Mouse (Mus musculus): ENCODE measurements around the gene Rasa2. TPM values are rescaled to one million over a fixed set of nuclear protein-coding genes. Genes with fewer than 3 reads are reported as not detected.
"Not testable (repeated sequence)": the region's sequence is repeated elsewhere in the genome, so short reads cannot be mapped to it uniquely, and the experiment has no call there.

Rasa2 gene
- 100 to 1,000 TPM in 3 of 26 experiments, 10 to 100 TPM in 23; 15.3 to 261 (median 28.7) TPM for total RNA-seq (2018; cell fraction: chromatin; rRNA removed)
- total RNA-seq (2018; cell fraction: cytosol; rRNA removed): 10 to 100 TPM in 4 of 26 experiments, 1 to 10 TPM in 22; 4.4 to 32.6 (median 5.8) TPM
- total RNA-seq (2018; cell fraction: nucleus; rRNA removed): 100 to 1,000 TPM in 2 of 26 experiments, 10 to 100 TPM in 23, 1 to 10 TPM in 1; 9.8 to 158 (median 18.3) TPM
- polyA plus RNA-seq (2018): 2.4 to 6.2 TPM (median 3.1 TPM) in 3 replicates

DNA sequence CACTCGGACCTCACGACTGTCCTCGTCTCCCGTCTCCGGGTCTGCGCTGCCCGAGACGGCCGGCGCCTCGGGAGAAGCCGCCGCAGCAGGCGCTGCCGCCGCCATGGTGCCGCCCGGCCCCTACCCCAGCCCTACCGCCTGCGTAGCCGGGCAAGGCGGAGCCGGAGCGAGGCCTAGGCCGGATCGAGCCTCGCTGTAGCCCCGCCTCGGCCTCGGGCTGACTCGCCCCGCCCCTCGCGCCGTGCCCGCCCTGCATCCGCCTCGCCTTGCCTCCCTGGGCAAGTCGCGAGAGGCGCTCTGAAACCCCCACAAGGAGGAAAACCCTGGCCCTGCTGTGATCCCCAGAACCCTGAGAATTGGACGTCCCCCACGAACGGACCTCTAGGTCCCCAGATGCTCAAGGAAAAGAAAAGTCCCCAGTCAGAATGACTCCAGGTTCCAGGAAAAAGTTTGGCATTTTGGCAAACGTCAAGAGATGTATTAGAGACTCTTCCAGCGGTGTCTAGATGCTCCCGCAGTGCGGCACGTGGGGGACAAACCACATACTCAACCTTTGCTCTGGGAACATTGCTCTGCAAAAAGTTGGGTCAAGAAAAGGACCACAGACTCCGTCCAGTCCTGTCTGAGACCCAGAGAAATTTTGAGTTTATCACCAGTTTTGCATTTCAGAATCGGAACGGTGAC is at the start of gene Rasa2:
Rasa2 (minus strand) TSS at position 229 of the 684 bp plus-strand sequence.
- Histone ChIP-seq H3K79me2 (ENCODE audit: inconsistent target) (peaks cover 40% of the 10 kb centered on the region), H3K4me3 (ENCODE audit: inconsistent target) (peak within 1 kb of the TSS; percentile 31), H3K36me3 (ENCODE audit: inconsistent target) (no peaks in the 10 kb centered on the region), H3K27ac (no peak within 1 kb of the TSS)
- WGBS (ENCODE audit: missing documents): 5% methylated on average over 51 of the region's 52 CpGs

DNA sequence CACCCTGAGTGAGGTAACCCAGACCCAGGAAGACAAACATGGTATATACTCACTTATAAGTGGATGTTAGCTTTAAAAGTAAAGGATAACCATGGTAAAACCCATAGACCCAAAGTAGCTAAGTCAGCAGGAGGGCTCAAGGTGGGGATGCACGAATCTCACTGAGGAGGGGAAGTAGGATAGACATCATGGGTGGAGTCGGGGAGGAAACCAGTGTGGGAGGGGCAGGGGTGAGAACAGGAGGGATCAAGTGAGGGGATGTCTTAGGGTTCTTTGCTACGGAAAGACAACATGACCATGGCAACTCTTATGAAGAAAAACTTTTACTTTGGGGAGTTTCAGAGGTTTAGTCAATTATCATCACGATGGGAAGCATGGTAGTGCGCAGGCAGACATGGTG is 47.2 kb upstream of the Rasa2 start:
- Histone ChIP-seq H3K27ac (no peak overlapping the region), H3K36me3 (ENCODE audit: inconsistent target) (no peaks in the 10 kb centered on the region), H3K79me2 (ENCODE audit: inconsistent target) (no peaks in the 10 kb centered on the region), H3K4me3 (ENCODE audit: inconsistent target) (no peak overlapping the region)
- 68% methylated on average over 5 of the region's 5 CpGs for WGBS (ENCODE audit: missing documents)

DNA sequence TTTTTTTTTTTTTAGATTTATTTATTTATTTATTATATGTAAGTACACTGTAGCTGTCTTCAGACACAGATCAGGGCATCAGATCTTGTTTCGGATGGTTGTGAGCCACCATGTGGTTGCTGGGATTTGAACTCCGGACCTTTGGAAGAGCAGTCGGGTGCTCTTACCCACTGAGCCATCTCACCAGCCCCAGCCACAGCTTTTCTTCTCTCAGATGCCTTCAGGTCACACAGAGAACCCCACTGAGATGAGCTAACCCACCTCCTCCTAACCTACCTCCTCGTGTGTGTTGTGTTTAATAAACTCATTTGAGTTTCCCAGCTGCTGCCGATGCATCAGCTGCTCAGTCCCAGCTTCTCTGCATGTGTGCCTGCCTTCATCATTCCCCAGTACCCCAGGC is 46.3 kb upstream of the Rasa2 start:
- not testable (repeated sequence) for H3K4me3 ChIP-seq (ENCODE audit: inconsistent target); H3K79me2 ChIP-seq (ENCODE audit: inconsistent target); H3K36me3 ChIP-seq (ENCODE audit: inconsistent target); H3K27ac ChIP-seq
- 87% methylated on average over 3 of the region's 5 CpGs for WGBS (ENCODE audit: missing documents)

DNA sequence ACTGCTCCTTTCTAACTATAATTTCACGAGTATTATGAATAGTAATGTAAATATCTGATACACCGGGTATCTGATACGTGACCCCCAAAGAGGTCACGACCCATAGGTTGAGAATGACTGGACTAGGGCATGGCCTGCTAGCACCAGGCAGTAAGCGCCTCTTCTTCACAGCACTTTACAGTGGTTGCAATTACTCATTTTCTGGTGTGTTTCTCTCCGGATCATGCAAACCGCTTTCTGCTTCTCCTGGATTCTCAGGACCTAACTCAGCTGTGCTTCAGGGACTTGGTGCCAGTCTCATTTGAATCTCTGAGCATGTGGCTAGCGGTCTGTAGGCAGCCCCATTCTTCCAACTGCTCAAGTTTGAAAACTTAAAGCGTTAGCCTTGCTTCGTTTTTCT is 45.3 kb upstream of the Rasa2 start:
- Histone ChIP-seq H3K4me3 (ENCODE audit: inconsistent target) (no peak overlapping the region), H3K79me2 (ENCODE audit: inconsistent target) (no peaks in the 10 kb centered on the region), H3K27ac (no peak overlapping the region), H3K36me3 (ENCODE audit: inconsistent target) (no peaks in the 10 kb centered on the region)
- WGBS (ENCODE audit: missing documents): 99% methylated on average over 10 of the region's 10 CpGs

DNA sequence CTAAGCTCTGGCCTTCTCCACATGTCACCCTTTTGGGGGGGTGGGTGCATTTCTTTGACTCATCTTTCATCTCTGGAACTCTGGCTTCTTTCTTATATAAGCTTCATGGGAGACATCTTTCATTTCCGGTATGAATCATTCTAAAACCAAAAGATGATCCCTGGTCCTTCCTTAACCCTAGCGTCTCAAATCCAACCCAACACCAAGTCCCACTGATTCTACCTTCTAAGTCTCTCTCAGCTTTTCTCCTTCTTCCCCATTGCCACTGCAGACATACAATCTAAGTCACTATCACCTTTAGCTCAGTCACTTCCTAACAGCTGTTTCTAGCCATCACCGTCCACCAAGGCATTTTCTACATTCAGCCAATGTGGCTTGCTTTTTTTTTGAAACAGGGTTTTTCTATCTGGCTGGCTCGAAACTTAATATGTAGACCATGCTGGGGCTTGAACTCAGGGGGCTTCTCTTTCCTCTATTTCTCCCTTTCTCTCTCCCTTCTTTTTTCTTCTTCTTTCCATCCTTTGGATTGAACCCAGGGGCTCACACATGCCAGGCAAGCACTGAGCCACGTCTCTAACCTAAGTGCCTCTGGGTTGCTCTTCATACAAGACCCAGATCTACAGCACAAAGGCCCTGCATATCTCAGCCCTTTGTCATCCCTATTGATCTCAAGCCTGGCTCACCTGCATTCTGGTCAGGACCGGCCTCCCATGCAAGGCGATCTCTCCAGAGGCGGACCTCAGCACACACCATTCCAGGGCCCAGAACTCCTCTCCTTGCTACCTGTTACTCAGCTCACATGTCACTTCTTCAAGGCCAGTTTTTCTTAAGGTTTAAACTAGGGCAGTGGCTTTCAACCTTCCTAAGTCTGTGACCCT is 44.6 kb upstream of the Rasa2 start:
- 85% methylated on average over 8 of the region's 8 CpGs for WGBS (ENCODE audit: missing documents)
- Histone ChIP-seq H3K27ac (no peak overlapping the region), H3K79me2 (ENCODE audit: inconsistent target) (no peaks in the 10 kb centered on the region), H3K4me3 (ENCODE audit: inconsistent target) (no peak overlapping the region), H3K36me3 (ENCODE audit: inconsistent target) (no peaks in the 10 kb centered on the region)

DNA sequence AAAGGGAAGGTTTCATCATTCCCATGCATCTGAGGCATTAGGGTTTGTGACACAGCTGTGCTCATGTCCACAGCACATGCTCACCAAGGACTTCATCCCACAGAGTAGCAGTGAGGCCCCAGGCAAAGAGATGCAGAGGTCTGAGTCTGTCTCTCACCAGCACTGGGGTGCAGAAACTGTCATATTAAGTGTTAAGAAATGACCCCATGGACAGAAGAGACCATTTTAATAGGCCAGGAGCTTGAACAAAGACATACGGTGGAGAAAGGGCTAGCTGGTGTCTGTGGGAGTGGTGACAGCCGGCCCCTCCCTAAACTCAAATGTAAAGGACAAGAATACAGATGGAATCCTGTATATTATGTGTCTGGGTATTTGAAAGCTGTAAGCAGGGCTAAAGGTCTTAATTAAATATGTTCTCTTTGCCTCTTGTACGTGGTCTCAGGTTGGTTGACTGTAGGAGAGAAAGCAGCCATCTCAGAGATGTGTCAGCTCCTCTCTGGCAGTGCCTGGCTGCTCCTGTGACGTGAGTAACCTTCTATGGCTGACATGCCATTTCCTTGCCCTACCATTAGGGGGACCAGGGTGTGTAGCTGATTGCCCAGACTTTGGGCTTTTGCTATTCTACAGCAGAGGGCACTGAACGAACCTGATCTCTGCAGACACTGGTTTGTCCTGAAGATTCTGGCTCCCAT is 43.8 kb upstream of the Rasa2 start:
- Histone ChIP-seq H3K4me3 (ENCODE audit: inconsistent target) (no peak overlapping the region), H3K27ac (no peak overlapping the region), H3K79me2 (ENCODE audit: inconsistent target) (no peaks in the 10 kb centered on the region), H3K36me3 (ENCODE audit: inconsistent target) (no peaks in the 10 kb centered on the region)
- 34% methylated on average over 5 of the region's 5 CpGs for WGBS (ENCODE audit: missing documents)

DNA sequence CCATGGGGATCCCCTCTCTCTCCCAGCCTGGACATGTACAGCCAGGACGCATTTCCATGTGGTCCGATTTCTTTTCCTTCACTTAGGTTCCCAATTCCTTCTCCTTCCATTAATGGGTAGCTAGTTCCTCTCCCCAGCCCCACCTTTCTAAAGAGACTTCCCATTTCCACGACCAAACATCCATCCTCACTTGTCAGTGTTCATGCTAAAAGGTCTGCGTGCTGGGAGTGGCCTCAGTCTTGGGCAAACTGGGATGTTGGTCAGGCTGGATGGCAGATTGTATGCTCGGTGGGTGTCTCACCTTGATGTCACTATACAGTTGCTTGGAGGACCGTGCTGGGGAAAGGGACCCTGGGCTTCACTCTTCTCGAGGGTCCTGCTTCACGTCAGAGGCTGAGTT is 42.9 kb upstream of the Rasa2 start:
- no peaks in the 10 kb centered on the region for H3K36me3 ChIP-seq (ENCODE audit: inconsistent target)
- no peak overlapping the region for H3K27ac ChIP-seq
- 83% methylated on average over 8 of the region's 8 CpGs for WGBS (ENCODE audit: missing documents)
- H3K4me3 ChIP-seq (ENCODE audit: inconsistent target): no peak overlapping the region
- H3K79me2 ChIP-seq (ENCODE audit: inconsistent target): no peaks in the 10 kb centered on the region

DNA sequence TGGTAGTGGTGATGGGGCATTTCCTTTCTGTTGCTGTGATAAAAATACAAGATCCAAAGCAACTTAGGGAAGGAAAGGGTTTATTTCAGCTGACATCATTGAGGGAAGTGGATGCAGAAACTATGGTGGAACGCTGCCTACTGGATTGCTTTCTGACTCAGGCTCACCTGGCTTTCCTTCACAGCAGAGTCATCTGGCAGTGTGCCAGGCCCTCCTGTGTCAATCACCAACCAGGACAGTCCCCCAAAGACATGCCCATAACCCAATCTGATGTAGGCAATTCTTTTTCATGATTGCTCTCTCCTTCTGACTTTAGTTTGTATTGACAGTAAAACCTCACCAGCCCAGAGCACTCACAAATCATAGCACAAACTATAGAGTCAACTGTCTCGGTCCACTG is 41.0 kb upstream of the Rasa2 start:
- Histone ChIP-seq H3K79me2 (ENCODE audit: inconsistent target) (no peaks in the 10 kb centered on the region), H3K36me3 (ENCODE audit: inconsistent target) (no peaks in the 10 kb centered on the region), H3K27ac (no peak overlapping the region), H3K4me3 (ENCODE audit: inconsistent target) (no peak overlapping the region)
- 91% methylated on average over 2 of the region's 2 CpGs for WGBS (ENCODE audit: missing documents)

DNA sequence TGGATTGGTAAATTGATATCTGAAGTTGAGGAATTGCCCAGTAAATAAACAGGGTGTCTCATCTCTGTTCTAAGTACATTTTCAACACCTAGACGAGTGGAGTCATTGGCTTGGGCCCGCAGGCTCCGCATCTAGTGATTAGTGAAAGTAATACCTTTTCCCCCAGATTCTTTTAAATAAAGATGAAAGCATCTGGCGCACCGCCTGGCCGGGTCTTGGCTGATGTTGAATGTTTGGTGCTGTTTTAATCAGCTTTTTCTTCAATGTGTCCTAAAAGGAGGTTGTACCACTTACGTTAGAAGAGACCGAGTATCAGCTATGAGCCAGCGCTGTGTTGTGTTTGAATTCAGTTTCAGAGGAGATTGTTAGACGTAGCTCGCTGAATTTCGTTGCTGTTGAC is 39.8 kb upstream of the Rasa2 start:
- H3K79me2 ChIP-seq (ENCODE audit: inconsistent target): no peaks in the 10 kb centered on the region
- H3K36me3 ChIP-seq (ENCODE audit: inconsistent target): no peaks in the 10 kb centered on the region
- WGBS (ENCODE audit: missing documents): 93% methylated on average over 12 of the region's 12 CpGs
- no peak overlapping the region for H3K27ac ChIP-seq
- H3K4me3 ChIP-seq (ENCODE audit: inconsistent target): no peak overlapping the region

DNA sequence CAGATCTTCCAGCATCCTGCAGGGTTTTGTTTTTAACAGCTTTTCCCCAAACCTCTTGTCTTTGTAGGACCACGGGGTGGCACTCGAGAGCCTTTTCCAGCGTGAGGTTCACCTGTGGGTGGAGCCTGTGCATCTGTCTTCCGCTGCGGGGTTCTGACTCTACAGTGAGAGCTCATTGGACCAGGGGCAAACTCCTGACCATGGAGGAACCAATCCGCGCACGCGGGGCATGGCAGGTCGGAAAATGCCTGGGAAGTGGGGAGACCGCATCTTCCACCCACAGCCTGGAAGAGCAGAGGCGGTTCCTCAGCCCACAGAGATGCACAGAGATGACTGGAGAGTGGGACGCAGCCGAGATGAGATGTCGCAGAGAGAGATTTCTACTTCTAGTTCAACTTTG is 38.5 kb upstream of the Rasa2 start:
- H3K36me3 ChIP-seq (ENCODE audit: inconsistent target): no peaks in the 10 kb centered on the region
- peak overlapping the region; percentile 13; the same call in 1 of the 2 replicates for H3K4me3 ChIP-seq (ENCODE audit: inconsistent target)
- WGBS (ENCODE audit: missing documents): 2% methylated on average over 15 of the region's 15 CpGs
- H3K79me2 ChIP-seq (ENCODE audit: inconsistent target): no peaks in the 10 kb centered on the region
- peak overlapping the region; percentile 31; the same call in 1 of the 2 replicates for H3K27ac ChIP-seq

DNA sequence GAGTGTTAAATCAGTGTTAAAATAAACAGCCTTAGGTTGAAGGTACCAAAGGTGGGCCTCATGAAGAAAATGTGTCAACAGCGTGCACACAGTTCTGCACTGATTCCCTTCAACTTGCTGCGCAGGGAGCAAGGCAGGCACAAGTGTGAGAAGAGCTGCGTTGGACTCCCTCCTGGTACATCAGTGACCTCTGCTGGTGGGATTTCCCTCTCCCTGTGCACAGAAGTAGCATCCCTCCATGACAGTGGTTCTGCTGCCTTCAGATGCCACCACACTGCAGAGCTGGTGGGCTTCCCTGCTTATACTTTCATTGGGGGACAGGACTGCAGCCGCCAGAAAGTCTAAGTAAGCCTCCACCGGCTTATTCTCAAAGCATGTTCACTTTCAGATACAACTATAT is 37.2 kb upstream of the Rasa2 start:
- WGBS (ENCODE audit: missing documents): 47% methylated on average over 4 of the region's 5 CpGs
- no peaks in the 10 kb centered on the region for H3K36me3 ChIP-seq (ENCODE audit: inconsistent target)
- H3K4me3 ChIP-seq (ENCODE audit: inconsistent target): no peak overlapping the region
- H3K79me2 ChIP-seq (ENCODE audit: inconsistent target): no peaks in the 10 kb centered on the region
- no peak overlapping the region for H3K27ac ChIP-seq

DNA sequence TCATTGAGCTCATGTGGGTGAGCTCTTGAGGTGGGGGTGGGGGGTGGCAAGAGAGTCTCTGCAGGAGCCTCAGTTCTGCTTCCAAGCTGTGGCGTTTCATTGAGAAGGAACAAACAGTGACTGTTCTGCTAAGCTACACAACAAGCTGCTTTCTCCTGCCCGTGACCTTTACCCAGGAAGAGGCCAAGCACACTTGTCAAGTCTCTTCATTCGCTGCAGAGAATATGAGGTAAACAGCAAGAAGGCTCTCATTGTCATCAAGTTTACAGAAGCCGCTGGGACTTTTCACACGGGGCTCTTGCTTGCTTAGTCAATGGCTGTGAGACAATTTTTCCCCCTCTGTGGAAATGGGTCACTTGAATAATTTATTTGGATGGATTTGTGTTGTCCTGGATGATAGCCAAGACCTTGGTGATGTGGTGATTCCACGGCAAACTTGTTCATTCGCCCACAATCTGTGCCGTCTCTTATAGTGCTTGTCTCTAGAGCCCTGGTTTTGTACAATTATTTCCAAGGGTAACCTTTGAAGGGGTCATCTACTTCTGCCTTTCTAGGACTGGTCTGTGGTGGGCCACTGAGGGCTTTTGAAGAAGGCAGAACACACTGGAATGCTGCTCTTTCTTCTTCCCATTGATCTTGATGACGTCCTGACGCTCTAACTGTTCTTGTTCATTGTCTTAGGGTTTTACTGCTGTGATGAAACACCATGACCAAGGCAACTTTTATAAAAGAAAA is 29.3 kb upstream of the Rasa2 start:
- 94% methylated on average over 10 of the region's 10 CpGs for WGBS (ENCODE audit: missing documents)
- Histone ChIP-seq H3K79me2 (ENCODE audit: inconsistent target) (no peaks in the 10 kb centered on the region), H3K4me3 (ENCODE audit: inconsistent target) (no peak overlapping the region), H3K36me3 (ENCODE audit: inconsistent target) (no peaks in the 10 kb centered on the region), H3K27ac (no peak overlapping the region)

DNA sequence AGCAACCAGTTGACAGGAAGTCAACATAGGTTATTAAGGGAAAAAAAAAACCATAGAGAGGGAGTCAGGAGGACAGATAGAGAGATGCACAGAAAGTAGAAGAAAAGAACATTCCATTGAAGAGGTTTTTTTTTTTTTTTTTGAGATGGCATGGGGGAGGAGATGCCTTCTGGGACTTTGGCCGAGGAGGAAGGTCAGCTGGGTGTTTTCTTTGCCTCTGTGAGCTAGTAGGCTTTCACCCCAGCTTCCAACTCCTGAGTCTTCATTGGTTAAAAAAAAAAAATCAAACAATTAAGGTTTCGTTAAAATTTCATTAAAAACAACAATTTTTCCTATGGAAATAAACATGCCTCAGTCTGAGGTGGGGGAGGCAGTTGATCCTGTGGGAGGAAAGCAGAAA is 28.4 kb upstream of the Rasa2 start:
- Histone ChIP-seq H3K4me3 (ENCODE audit: inconsistent target) (no peak overlapping the region), H3K36me3 (ENCODE audit: inconsistent target) (no peaks in the 10 kb centered on the region), H3K27ac (no peak overlapping the region), H3K79me2 (ENCODE audit: inconsistent target) (no peaks in the 10 kb centered on the region)
- WGBS (ENCODE audit: missing documents): 79% methylated on average over 2 of the region's 2 CpGs

DNA sequence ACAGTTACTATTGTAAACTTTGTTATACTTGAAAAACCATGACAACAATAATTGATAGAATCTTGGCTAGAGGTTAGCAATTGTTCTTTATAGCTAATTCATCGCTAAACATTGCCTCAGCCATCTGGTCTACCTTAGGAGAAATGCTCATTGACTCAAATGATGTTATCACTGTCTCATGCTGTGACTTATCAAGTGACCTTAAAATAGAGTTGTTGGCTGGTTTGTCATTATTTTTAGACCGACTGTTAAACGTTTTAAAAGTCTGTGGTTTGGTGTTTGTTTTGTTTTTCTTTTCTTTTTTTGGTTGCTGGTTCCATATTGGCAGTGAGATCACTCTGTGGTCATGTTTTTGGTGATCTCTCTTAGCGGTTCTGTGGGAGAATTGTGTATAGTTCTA is 22.1 kb upstream of the Rasa2 start:
- Histone ChIP-seq H3K36me3 (ENCODE audit: inconsistent target) (no peaks in the 10 kb centered on the region), H3K27ac (no peak overlapping the region), H3K4me3 (ENCODE audit: inconsistent target) (no peak overlapping the region), H3K79me2 (ENCODE audit: inconsistent target) (no peaks in the 10 kb centered on the region)
- 34% methylated on average over 4 of the region's 4 CpGs for WGBS (ENCODE audit: missing documents)

Measured in macrophage (primary cell).